Mouse (Mus musculus) cortical plate, adult 2 months (tissue): ENCODE results near the gene Ccdc155.

Source experiments
- CTCF ChIP-seq: fragments of 200-500 bp; IDR thresholded peaks from 2 replicates; pipeline ENCODE4 v1.5.1; 2011; ENCODE audit warnings: mild to moderate bottlenecking, control low read depth, low read length; ENCODE audit not compliant: insufficient read depth; ENCODE audit errors: extremely low read depth
- POLR2A ChIP-seq: fragments of 200-500 bp; IDR thresholded peaks from 2 replicates; pipeline ENCODE4 v1.6.1; 2011; ENCODE audit warnings: mild to moderate bottlenecking, low read length, control low read depth; ENCODE audit not compliant: insufficient read depth; ENCODE audit errors: extremely low read depth

DNA sequence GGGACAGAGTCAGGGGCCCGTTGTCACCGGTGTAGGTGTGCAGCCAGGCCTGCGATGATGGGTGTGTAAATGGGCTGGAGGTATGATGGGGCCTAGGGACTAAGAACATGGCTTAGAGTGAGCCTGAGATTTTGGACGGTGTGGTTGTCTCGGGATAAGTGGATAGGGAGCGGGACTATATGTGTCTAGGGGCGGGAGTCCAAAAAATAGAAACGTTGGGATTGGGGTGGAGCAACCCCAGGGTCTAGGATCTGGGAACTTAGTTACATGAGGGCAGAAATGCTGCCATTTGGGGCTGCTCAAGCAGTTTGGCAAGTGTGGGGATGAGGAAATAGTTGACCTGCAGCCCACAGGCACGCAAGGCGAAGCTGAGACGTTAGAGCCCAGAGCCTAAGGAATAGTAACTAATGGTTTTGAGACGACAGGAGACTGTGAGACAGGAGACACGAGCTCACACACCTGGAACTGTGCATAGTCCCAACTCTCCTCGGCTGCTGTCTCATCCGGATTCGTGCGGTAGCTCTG is 31.0 kb upstream of the Ccdc155 start:
- TF ChIP-seq POLR2A (no peak), CTCF (no peak)
